Mouse (Mus musculus): Measurements from ENCODE around the gene Wnt5b. TPM values are rescaled to one million over a fixed set of nuclear protein-coding genes. Genes with fewer than 3 reads are reported as not detected.
A peak's percentile ranks its signal among the peaks of the same experiment; 100 is the strongest.

Gene Wnt5b
- polyA plus RNA-seq, 1 experiment from 2014 or later = 9.6 TPM

- no peak overlapping the region for H3K4me3 ChIP-seq (ENCODE audit: low read length)
- no peaks in the 10 kb centered on the region for H3K27me3 ChIP-seq (ENCODE audit: insufficient read depth, low read length)
- H3K9ac ChIP-seq (replicated peaks; ENCODE audit: low read length) = no peak overlapping the region
- peak; percentile 62 for ATAC-seq (ENCODE audit: low FRiP score, low TSS enrichment)
- WGBS = 48% methylated on average over 10 of the region's 10 CpGs
- no peaks in the 10 kb centered on the region for H3K9me3 ChIP-seq (ENCODE audit: low read length)
- H3K36me3 ChIP-seq (ENCODE audit: insufficient read depth, low read length) = no peaks in the 10 kb centered on the region
- no peak overlapping the region for H3K27ac ChIP-seq (ENCODE audit: low read length)
- peaks cover 9% of the 10 kb centered on the region for H3K4me1 ChIP-seq (ENCODE audit: insufficient read depth, low read length)
- no peak overlapping the region for H3K4me2 ChIP-seq (replicated peaks; ENCODE audit: low read depth, low read length)
Measured at GRCm38 (mm10) chr6:119508634-119509375, 35.3 kb downstream of the Wnt5b start.

DNA sequence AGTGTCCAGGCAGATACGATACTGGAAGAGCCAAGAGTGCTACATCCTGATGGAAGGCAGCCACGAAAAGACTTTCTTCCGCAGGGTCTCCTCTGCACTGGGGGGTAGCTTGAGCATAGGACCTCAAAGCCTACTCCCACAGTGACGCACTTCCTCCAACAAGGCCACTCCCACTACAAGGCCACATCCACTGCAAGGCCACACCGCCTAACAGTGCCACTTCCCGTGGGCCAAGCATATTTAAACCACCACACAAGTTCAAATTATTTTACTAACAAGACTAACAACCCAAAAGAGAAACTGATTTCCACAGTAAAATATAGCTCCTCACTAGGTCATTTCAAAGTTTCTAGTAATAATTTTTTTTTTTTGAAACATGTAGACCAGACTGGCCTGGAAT is 35.9 kb downstream of the Wnt5b start:
- Histone ChIP-seq H3K4me3 (ENCODE audit: low read length) (no peak overlapping the region), H3K4me2 (replicated peaks; ENCODE audit: low read depth, low read length) (no peak overlapping the region), H3K4me1 (ENCODE audit: insufficient read depth, low read length) (peaks cover 4% of the 10 kb centered on the region; the same call in 1 of the 2 replicates), H3K36me3 (ENCODE audit: insufficient read depth, low read length) (no peaks in the 10 kb centered on the region), H3K27me3 (ENCODE audit: insufficient read depth, low read length) (no peaks in the 10 kb centered on the region), H3K27ac (ENCODE audit: low read length) (no peak overlapping the region), H3K9me3 (ENCODE audit: low read length) (no peaks in the 10 kb centered on the region), H3K9ac (replicated peaks; ENCODE audit: low read length) (no peak overlapping the region)
- no peak for ATAC-seq (ENCODE audit: low FRiP score, low TSS enrichment)
- 88% methylated on average over 6 of the region's 6 CpGs for whole genome bisulfite sequencing

DNA sequence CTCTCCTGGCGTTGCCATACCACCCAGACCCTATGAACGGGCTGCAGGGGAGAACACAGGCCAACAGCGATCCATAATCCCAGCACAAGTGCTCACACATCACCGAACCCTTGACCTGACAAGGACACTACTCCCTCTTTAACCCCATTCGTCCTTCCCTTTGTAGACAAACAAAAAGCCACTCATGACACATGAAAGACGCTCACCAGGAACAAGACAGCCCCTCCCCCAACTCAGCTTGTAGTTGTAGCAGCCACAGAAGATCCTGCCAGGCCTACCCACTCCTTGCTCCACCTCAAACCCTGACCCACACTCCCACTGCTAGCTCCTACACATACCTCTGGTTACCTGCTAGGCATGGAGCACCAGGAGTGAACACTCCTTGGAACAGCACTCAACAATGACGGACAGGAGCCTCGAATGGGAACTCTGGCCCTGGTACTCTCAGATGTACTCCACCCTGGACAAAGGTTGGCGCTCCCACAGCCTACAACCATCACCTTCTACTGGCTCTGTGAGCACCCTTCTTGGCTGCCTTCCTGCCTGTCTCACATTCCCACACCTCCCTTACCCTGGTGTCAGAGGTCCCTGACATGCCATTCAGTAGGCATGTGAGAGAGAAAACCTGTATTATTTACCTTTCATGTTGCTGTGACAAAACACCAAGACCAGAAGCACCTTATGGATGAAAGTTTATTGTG is 38.5 kb downstream of the Wnt5b start:
- 74% methylated on average over 9 of the region's 9 CpGs for WGBS
- Histone ChIP-seq H3K9me3 (ENCODE audit: low read length) (no peaks in the 10 kb centered on the region), H3K4me3 (ENCODE audit: low read length) (no peak overlapping the region), H3K4me2 (replicated peaks; ENCODE audit: low read depth, low read length) (no peak overlapping the region), H3K36me3 (ENCODE audit: insufficient read depth, low read length) (no peaks in the 10 kb centered on the region), H3K9ac (replicated peaks; ENCODE audit: low read length) (no peak overlapping the region), H3K27ac (ENCODE audit: low read length) (no peak overlapping the region), H3K27me3 (ENCODE audit: insufficient read depth, low read length) (no peaks in the 10 kb centered on the region), H3K4me1 (ENCODE audit: insufficient read depth, low read length) (no peaks in the 10 kb centered on the region)
- no peak for ATAC-seq (ENCODE audit: low FRiP score, low TSS enrichment)

- Histone ChIP-seq H3K27ac (ENCODE audit: low read length) (no peak overlapping the region), H3K27me3 (ENCODE audit: insufficient read depth, low read length) (no peaks in the 10 kb centered on the region), H3K9me3 (ENCODE audit: low read length) (no peaks in the 10 kb centered on the region), H3K4me2 (replicated peaks; ENCODE audit: low read depth, low read length) (no peak overlapping the region), H3K9ac (replicated peaks; ENCODE audit: low read length) (no peak overlapping the region), H3K36me3 (ENCODE audit: insufficient read depth, low read length) (no peaks in the 10 kb centered on the region), H3K4me1 (ENCODE audit: insufficient read depth, low read length) (no peaks in the 10 kb centered on the region), H3K4me3 (ENCODE audit: low read length) (no peak overlapping the region)
- no peak for ATAC-seq (ENCODE audit: low FRiP score, low TSS enrichment)
- 67% methylated on average over 8 of the region's 8 CpGs for WGBS
Measured at GRCm38 (mm10) chr6:119504756-119505155, 39.4 kb downstream of the Wnt5b start.

DNA sequence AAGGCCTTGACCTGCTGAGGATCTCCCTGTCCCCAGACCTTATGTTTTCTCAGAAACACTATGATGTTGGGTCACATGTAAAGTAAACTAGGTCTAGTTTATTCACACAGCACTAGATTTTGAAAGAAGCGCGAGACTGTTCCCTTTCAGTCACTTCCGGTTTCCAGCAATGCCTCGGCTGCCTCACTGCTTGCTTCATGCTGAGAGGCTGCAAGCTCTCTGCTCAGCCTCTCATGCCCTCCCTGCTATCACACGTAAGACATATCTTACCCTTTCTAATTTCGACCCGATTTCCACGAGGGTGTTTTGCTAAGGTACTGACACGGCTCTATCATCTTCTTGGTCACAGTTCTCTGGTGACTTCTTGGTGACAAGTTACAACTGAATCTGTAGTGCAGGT is 42.1 kb downstream of the Wnt5b start:
- no peak overlapping the region for H3K4me3 ChIP-seq (ENCODE audit: low read length)
- WGBS = 54% methylated on average over 9 of the region's 9 CpGs
- H3K9me3 ChIP-seq (ENCODE audit: low read length) = no peaks in the 10 kb centered on the region
- H3K9ac ChIP-seq (replicated peaks; ENCODE audit: low read length) = no peak overlapping the region
- H3K4me2 ChIP-seq (replicated peaks; ENCODE audit: low read depth, low read length) = no peak overlapping the region
- no peak for ATAC-seq (ENCODE audit: low FRiP score, low TSS enrichment)
- H3K36me3 ChIP-seq (ENCODE audit: insufficient read depth, low read length) = no peaks in the 10 kb centered on the region
- peaks cover 9% of the 10 kb centered on the region for H3K4me1 ChIP-seq (ENCODE audit: insufficient read depth, low read length)
- H3K27ac ChIP-seq (ENCODE audit: low read length) = no peak overlapping the region
- H3K27me3 ChIP-seq (ENCODE audit: insufficient read depth, low read length) = no peaks in the 10 kb centered on the region

- Histone ChIP-seq H3K27me3 (ENCODE audit: insufficient read depth, low read length) (no peaks in the 10 kb centered on the region), H3K27ac (ENCODE audit: low read length) (no peak overlapping the region), H3K9me3 (ENCODE audit: low read length) (no peaks in the 10 kb centered on the region), H3K4me1 (ENCODE audit: insufficient read depth, low read length) (peaks cover 9% of the 10 kb centered on the region), H3K4me2 (replicated peaks; ENCODE audit: low read depth, low read length) (no peak overlapping the region), H3K9ac (replicated peaks; ENCODE audit: low read length) (no peak overlapping the region), H3K36me3 (ENCODE audit: insufficient read depth, low read length) (no peaks in the 10 kb centered on the region), H3K4me3 (ENCODE audit: low read length) (no peak overlapping the region)
- WGBS = 53% methylated on average over 5 of the region's 5 CpGs
- ATAC-seq (ENCODE audit: low FRiP score, low TSS enrichment) = no peak
Measured at GRCm38 (mm10) chr6:119500086-119500485, 44.1 kb downstream of the Wnt5b start.

GRCm38 (mm10) chr6:119499271-119499670 is 44.9 kb downstream of the Wnt5b start:
- Histone ChIP-seq H3K4me1 (ENCODE audit: insufficient read depth, low read length) (peaks cover 9% of the 10 kb centered on the region), H3K9ac (replicated peaks; ENCODE audit: low read length) (0 out of 2 replicates have a peak overlapping the region, but pooled peaks have one; percentile 3), H3K4me3 (ENCODE audit: low read length) (no peak overlapping the region), H3K27ac (ENCODE audit: low read length) (no peak overlapping the region), H3K4me2 (replicated peaks; ENCODE audit: low read depth, low read length) (no peak overlapping the region), H3K36me3 (ENCODE audit: insufficient read depth, low read length) (no peaks in the 10 kb centered on the region), H3K27me3 (ENCODE audit: insufficient read depth, low read length) (no peaks in the 10 kb centered on the region), H3K9me3 (ENCODE audit: low read length) (no peaks in the 10 kb centered on the region)
- WGBS = 14% methylated on average over 5 of the region's 5 CpGs
- ATAC-seq (ENCODE audit: low FRiP score, low TSS enrichment) = peak; percentile 83

- no peaks in the 10 kb centered on the region for H3K9me3 ChIP-seq (ENCODE audit: low read length)
- no peaks in the 10 kb centered on the region for H3K36me3 ChIP-seq (ENCODE audit: insufficient read depth, low read length)
- WGBS = 56% methylated on average over 7 of the region's 7 CpGs
- H3K27ac ChIP-seq (ENCODE audit: low read length) = no peak overlapping the region
- no peak overlapping the region for H3K4me2 ChIP-seq (replicated peaks; ENCODE audit: low read depth, low read length)
- peaks cover 14% of the 10 kb centered on the region for H3K4me1 ChIP-seq (ENCODE audit: insufficient read depth, low read length)
- H3K4me3 ChIP-seq (ENCODE audit: low read length) = no peak overlapping the region
- no peaks in the 10 kb centered on the region for H3K27me3 ChIP-seq (ENCODE audit: insufficient read depth, low read length)
- no peak for ATAC-seq (ENCODE audit: low FRiP score, low TSS enrichment)
- no peak overlapping the region for H3K9ac ChIP-seq (replicated peaks; ENCODE audit: low read length)
Measured at GRCm38 (mm10) chr6:119492630-119493014, 51.5 kb downstream of the Wnt5b start.

- H3K9ac ChIP-seq (replicated peaks; ENCODE audit: low read length) = no peak overlapping the region
- 72% methylated on average over 9 of the region's 9 CpGs for WGBS
- H3K27ac ChIP-seq (ENCODE audit: low read length) = no peak overlapping the region
- no peak overlapping the region for H3K4me2 ChIP-seq (replicated peaks; ENCODE audit: low read depth, low read length)
- H3K36me3 ChIP-seq (ENCODE audit: insufficient read depth, low read length) = no peaks in the 10 kb centered on the region
- peaks cover 14% of the 10 kb centered on the region for H3K4me1 ChIP-seq (ENCODE audit: insufficient read depth, low read length)
- no peak overlapping the region for H3K4me3 ChIP-seq (ENCODE audit: low read length)
- no peak for ATAC-seq (ENCODE audit: low FRiP score, low TSS enrichment)
- no peaks in the 10 kb centered on the region for H3K27me3 ChIP-seq (ENCODE audit: insufficient read depth, low read length)
- no peaks in the 10 kb centered on the region for H3K9me3 ChIP-seq (ENCODE audit: low read length)
Measured at GRCm38 (mm10) chr6:119491997-119492629, 52.0 kb downstream of the Wnt5b start.

GRCm38 (mm10) chr6:119491006-119491405 is 53.1 kb downstream of the Wnt5b start:
- Histone ChIP-seq H3K9ac (replicated peaks; ENCODE audit: low read length) (peak overlapping the region; percentile 19; the same call in 1 of the 2 replicates), H3K9me3 (ENCODE audit: low read length) (no peaks in the 10 kb centered on the region), H3K4me1 (ENCODE audit: insufficient read depth, low read length) (peaks cover 14% of the 10 kb centered on the region), H3K27ac (ENCODE audit: low read length) (no peak overlapping the region), H3K4me2 (replicated peaks; ENCODE audit: low read depth, low read length) (peak overlapping the region; percentile 35), H3K27me3 (ENCODE audit: insufficient read depth, low read length) (no peaks in the 10 kb centered on the region), H3K4me3 (ENCODE audit: low read length) (no peak overlapping the region), H3K36me3 (ENCODE audit: insufficient read depth, low read length) (no peaks in the 10 kb centered on the region)
- 41% methylated on average over 11 of the region's 11 CpGs for WGBS
- ATAC-seq (ENCODE audit: low FRiP score, low TSS enrichment) = no peak
